Mouse (Mus musculus) NIH3T3 (cell line): ENCODE data around the gene Usp21.

Experiments
- DNase-seq: peaks from one replicate; pipeline ENCODE4 v3.0.0-alpha.2; 2012; ENCODE audit warnings: low read depth

Usp21 gene

DNA sequence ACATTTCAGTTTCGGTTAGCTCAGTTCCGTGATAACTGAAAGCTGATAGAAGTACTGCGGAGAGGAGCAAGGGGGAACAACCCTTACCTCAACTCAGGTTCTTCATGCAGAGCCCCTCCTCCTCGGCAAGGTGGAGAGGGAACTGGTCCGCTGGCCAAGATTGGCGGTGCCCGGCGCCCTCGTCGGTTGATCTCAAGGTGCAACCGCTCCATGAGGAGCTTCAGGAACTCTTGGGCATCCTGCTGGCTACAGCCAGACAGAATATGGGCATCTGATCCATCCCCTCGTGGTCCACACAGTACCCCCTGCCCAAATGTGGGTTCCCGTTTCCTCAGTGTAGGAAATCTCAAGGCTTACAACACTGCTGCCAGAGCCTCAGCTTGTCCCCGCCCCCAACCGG lies 3.3 kb downstream of the Usp21 start:
- no peak for DNase-seq

DNA sequence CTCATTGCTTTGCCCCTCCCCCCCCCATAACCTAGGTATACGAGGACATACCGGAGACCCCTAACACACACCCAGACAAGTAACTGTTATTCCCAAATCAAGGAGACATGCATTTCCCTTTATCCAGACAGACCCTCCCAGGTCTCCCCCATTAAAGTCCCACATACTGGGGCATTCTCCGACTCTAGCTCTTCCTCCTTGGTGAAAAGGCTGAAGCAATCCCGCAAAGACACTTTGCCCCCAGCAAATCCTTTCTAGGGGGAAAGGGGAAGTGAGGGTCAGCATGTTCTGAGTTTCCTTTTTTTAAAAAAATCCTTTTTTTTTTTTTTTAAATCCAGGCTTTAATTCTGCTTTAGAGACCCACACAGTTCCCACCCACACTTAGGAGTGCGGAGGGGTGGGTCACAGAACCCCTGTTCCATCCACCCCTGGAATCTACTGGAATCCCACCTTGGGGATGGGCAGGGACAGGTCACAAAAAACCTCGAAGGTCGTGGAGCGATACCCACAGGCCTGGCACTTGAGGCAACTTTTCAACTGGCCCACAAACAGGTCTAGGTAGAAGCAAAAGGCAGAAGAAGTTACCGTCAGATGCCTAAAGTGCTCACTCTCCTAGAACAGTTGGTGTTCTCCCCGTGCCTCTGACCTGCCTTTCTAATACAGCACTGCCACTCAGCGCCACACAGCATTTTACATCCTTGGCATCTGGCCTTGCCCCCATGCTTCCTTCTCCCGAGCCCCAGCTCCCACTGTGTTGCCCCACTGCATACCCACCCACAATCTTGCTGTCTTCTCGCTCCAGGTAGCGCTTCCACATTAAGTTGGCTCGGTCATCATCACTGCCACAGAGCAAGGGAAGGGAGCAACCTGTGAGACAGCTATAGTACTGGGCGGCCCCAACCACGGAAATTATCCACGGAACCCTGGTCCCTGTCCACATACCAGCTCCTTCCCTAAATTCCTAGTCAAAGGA lies 4.3 kb downstream of the Usp21 start:
- no peak for DNase-seq

DNA sequence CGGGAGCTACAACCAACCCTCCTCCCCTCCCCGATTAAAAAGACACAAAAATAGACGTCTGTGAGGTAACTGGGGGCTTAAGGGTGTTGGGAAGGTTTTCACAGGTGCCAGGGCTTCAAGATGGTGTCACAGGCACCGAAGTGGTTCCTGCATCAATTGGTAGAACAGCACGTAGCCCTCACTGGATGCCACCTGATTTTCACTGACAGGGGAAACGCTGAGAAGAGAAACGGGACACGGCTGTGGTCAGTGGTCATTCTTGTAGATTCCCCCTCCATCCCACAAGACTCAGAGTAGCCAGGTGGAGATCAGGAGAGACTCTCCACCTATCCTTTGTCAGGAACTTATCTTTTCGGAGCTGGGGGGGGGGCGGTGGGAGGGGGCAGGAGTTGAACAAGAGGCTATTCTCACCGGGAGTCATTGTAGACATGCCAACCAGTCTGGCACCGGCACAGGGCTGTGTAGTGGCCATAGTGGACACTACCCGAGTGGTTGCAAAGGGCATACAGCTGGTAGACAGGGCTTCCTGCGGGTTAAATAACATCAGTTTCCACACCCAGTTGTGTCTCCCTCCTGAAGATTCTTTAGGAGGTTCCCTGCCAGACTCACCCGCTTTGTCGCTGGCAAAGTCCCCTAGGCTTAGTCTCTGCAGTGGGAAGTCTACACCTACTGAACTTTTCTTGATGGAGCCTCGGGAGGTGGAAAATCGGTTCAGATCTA lies 5.5 kb downstream of the Usp21 start:
- no peak for DNase-seq

DNA sequence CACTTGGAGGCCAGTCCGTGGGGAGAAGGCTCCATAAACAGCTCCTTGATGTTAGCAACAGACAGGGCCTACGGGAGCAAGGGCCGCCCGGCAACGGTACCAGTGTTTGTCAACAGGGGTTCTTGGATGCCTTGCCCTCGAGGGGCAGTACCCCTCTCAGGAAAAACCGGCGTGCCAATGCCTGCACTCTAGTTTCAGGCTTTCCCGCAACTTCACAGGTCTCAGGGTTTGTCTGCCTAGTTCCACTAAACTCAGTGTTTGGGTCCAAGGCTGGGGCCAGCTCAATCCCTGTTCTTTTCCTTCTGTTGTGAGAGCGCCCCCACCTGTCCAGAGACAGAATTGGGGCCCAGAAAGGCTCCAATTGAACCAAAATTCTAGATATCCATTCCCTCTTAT lies 6.3 kb downstream of the Usp21 start:
- DNase-seq = peak; percentile 93

DNA sequence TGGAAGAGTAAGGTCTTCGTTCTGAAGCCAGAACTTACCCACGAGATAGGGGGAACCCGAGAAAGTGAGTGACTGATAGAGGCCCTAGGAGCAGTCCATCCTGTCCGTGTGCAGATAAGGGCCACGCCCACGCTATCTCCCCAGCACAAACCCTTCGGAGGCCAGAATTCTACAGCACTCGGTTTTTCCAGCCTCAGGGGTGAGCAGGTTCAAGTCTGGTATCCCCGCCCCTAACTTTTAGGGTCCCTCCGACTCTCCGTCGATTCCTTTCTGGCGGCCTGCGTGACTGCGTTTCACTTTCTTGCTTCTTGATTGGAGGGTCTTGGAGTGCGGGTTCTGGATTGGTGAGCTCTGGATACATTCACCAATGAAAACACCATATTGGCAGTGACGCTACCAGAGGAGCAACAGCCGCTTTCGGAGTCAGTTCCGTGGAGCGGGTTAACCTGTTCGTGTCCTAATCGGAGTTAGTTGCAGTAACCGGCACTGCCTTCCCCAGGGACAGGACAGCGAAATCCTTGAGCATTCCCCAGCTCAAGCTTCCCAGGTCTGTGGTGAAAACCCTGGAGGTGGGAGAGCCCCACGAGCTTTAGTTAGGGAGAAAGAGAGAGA lies 6.8 kb downstream of the Usp21 start, which contains the start of gene Ppox:
Ppox (minus strand) TSS at position 271 of the 612 bp plus-strand sequence.
- peak; percentile 97 for DNase-seq

DNA sequence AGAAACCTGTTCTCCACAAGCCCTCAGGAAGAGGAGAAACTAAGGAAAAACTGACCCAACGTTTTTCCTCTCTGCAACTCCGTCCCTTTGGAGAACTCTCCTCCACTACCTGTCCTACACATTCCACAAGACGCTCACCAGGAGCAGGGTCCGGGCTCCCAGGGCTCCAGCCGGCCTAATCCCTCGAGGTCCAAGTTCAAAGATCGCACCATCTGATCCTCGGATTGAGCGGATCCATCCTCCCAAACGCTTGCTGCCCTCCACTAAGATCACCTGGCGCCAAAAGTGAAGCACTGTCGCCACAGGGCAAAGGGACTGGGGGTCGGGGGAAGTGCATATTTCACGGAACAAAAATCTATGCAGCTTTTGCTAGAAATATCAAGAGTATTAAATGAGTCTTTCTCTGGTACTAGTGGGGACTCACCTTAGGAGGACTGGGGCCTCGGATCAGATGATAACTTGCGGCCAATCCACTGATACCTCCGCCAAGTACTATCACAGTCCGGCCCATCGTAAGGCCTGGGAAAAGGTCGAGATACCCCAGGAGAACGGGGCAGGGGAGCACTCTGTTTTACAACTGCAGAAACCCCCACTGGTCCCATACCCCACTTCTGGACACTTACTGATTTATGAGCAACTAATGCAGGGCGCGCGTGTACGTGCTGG lies 7.4 kb downstream of the Usp21 start:
- no peak for DNase-seq

DNA sequence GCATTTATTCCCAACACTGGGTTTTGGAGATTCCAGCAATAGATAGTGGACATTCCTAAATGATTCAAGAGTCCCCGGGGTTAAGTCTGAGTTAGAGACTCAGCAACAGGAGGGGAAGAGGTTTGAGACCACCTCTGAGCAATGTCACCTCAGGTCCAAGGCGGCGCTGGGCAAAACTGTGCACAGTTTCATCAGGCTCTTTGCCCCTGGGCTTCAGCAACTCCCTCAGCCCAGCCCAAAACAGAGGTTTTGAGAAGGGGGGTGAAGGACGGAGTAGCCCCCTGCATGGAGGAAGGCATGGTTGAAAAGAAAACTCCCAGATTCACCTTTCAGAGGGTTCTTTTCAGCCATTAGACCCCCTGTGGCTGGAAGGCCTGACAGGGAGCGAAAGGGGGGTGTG lies 8.1 kb downstream of the Usp21 start:
- no peak for DNase-seq

DNA sequence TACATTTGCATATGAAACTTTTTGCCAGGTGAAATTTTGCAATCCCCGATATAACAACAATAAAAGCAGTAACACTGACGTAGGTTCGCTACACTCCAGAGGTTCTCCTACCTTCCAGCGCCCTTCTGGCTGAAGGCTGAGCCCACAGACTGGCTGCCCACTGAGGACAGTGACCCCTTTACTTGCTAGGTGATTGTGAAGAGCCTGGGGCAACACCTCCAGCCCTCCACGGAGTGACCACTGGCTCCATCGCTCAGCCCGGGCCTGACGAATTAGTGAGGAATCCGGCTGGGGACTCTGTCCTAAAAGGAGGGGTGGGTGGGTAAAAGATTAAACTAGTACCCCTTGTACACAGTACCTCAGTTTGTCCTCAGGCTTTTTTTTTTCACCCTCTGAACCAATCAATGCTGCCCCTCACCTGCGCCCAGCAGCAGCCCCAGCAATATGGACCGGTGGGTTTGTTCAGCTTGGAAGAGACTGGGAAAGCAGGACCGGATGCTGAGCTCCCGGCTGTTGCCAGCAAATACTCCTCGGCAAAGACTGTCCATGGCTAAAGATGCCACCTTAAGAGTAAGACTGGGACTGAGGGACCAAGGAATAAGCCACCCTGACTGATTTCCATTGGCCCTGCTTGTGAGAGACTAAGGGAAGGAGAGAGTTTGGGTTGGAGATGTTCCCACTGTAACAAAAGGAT lies 8.6 kb downstream of the Usp21 start:
- DNase-seq = no peak

DNA sequence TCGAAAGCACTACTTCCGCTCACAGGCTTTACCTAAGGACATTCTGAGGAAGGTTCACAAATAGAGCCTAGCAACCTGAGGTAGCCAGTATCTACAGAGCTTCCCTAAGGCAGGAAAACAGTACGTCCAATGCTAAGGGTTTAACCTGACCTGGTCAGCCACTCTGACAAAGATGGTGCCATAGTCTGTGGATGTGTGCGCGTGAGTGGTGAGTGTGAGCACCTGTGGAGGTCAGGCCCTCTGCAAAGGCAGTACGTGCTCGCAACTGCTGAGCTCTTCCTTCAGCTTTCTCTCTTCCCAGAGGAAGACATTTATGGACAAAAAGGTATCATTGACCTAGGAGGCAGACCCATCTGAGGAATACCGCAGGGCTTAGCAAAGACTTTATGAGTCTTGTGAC lies 9.4 kb downstream of the Usp21 start:
- DNase-seq = no peak

DNA sequence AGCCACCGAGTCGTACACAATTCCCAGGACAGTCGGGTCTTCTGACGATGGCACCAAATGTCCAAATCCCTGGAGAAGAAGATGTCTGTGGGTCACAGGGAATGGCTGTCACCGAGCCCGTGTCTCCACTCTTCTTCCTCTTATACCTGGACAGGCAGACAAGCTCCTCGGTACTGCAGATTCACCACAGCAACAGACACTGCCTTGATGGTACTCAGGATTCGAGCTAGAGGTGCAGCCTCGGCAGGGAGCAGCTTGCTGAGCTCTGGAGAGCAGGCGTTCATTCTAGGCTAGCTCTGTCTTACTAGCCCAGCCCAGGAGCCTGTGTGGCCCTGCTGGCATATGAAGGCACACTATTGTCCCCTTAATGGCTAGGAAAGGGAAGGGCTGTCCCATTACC lies 10.1 kb downstream of the Usp21 start:
- DNase-seq = no peak

DNA sequence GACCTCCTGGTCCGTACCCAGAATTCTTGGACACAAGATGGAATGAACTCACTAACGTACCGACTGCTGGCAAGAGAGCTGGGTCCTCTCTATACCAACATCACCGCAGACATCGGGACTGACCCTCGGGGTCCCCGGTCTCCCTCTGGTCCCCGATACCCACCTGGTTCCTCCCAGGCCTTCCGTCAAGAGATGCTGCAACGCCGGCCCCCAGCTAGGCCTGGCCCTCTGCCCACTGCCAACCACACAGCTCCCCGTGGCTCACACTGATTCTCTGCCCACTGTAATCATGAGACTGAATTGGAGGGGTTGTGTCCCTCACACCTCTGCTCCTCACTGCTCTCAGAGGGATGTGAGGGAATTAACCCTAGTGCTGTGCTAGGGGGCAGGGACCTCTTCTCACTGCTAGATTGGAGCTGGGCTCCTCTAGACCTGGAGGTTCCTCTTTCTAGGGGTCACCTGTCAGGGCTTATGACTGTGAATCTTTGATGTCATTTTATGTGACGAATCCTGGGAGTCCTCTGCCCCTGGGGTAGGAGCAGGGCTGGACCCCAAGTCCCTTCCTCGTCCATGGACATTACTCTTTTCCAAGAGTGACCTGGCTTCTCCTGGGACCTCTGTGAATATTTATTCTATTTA lies 11.6 kb downstream of the Usp21 start:
- no peak for DNase-seq

DNA sequence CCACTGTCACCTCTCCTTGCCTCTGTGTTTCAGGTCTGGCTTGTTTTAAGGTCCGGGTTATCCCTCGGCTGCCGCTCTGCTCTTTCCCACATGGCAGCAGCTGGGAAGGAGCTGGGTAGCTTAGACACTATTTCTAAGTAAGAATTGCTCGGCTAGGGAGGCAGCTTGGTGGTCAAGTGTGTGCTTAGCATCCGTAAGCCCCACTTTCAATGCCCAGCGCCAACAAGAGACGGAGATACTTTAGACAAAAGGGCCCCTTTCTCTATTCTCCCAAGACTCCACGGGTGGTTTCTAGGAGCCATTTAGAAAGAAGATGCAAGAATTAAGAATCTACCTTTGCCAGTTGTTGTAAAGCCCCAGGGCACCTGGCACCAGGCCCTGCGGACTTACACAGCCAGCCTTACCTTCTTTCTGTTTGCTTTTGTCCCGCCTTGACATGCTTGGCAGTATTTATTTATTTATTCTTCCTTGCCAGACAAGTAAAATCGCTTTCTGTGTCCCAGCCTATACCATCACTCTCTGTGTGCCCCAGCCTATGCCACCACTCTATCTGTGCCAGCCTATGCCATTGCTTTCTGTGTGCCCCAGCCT lies 12.6 kb downstream of the Usp21 start:
- no peak for DNase-seq

DNA sequence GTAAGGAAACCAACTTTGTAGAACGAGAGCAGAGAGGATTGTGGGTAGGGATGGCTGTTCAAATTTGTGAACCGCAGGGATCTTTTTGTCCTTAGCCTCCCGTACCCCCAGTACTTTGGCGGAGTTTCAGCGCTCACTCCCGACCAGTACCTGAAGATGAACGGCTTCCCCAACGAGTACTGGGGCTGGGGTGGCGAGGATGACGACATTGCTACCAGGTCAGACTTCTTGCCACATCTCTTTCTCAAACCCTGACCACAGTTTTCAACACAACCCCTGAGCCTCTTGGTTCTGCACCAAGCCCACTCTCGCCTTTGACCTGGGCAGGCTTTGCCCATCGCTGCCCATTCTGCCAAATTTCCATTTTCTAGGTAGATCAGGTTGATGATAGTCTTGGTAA lies 13.6 kb downstream of the Usp21 start:
- DNase-seq = no peak

DNA sequence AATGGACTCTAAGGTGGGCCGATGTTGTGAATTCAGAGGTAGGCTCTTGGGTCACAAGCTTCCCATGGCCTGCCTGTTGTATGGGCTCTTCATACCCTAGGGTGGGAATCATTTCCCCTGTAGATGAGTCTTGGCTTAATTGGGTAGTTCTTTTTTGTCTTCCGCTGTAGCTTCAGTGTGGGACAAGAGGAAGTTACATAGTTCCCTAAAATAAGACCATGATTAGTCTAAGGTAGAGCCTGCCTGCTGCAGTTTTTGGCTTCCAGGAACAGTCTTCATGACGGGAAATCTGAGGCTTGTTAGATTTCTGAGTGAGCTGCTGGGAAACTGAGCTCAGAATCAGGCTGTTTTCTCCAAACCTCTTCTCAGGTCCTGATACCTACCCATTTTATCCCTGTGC lies 15.7 kb downstream of the Usp21 start:
- DNase-seq = no peak

DNA sequence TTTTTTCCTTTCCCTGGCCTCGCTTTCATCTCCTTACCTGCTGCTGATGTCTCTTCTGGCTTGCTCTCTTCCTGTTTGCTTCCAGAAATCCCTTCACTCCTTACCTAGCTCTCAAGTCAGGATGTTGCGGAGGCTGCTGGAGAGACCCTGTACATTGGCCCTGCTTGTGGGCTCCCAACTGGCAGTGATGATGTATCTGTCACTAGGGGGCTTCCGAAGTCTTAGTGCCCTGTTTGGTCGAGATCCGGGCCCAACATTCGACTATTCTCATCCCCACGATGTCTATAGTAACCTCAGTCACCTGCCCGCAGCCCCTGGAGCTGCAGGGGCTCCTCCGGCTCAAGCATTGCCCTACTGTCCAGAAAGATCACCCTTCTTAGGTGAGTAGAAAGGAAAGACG lies 16.2 kb downstream of the Usp21 start:
- no peak for DNase-seq

DNA sequence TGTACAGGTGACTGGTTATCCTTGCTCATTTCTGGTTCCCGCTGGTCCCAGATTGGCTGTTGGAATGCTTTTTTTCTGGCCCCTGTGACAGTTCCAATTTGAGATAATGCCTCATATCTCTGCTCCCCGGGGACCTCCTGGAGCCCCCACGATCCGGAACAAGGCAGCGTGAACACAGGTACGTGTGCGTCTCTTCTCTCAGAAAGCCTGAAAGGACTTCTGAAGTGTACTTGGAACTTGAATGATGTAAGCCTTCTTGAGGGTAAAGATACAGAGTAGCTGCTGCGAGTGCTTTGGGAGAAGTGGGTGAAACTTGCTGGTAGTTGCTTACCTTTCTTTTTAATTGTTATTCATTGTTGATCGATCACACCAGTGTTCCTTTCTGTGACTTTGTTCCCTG lies 16.6 kb downstream of the Usp21 start:
- DNase-seq = no peak

DNA sequence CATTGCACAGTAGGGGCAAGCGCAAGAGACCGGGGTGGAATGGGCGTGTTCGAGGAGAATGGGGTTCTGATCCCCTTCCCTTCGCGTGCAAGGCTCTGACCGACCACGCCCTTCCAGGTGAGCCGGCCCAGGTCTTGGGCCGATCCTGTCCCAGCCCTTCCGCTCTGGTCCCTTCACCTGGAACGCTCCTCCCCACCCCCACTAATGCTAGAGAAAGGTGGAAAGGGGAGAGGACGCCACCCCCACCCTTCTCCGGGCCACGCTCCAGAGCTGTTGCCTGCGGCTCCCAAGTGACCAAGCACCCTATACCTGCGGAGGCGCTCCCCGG lies 17.3 kb downstream of the Usp21 start:
- DNase-seq = no peak

DNA sequence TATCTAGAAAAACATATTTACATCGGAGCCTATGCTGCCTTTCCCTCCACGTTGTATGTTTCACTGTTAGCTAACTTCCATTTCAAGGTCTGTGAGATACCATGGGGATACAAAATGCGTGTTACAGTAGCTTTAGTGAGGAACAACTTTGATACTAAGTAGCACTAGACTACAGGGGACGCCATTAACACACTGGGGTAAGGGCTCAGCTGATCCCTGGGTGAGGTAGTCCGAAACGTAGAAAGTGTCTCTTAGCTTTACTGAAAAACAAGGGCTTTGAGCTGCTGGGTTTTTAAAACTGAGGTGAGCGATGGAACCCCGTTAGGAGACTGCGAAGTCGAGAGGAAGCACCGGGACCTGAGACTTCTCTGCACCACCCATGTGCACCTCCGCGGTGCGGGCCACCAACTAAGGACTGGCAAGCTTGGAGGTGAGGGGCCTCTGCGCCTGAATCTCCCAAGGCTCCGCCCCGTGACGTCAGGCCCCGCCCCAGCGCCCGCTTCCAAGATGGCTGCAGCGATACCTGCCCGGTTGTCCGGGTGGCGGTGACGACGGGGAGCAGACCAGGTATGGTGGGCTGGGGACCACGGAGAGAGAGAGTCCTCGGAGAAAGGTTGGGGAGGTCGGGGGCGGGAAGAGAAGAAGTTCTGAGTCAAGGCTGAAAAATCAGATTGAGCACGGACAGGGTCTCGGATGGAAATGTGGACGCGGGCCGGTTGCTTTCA lies 17.8 kb downstream of the Usp21 start, which contains the start of gene B4galt3:
B4galt3 (plus strand) TSS at position 481 of the 725 bp plus-strand sequence.
- peak; percentile 92 for DNase-seq

DNA sequence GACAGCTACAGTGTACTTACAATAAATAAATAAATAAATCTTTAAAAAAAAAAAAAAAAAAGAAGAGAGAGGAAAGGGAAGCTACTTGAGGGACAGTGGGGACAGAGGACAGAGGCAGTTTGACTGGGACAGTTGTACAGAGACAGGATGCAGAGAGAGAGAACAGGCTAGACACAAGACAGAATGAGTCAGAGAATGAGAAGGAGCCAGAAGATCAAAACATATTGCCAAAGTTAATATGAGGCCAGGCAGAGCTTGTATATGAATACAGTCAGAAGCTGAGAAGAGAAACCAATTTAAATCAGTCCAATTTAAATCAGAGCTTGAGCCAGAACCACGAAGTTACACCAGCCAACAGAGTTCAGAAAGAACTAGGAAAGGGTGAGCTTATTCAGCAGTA lies 19.4 kb downstream of the Usp21 start:
- DNase-seq = peak; percentile 69
